Mouse (Mus musculus) neural tube, embryonic 10.5 days (tissue): ENCODE measurements around the gene Gm4450.
A peak's percentile ranks its signal among the peaks of the same experiment; 100 is the strongest.
"Not testable (repeated sequence)": the region's sequence is repeated elsewhere in the genome, so short reads cannot be mapped to it uniquely, and the experiment has no call there.

ENCODE experiments used
- DNase-seq: peaks from one replicate; pipeline ENCODE4 v3.0.0-alpha.2; 2017; ENCODE audit warnings: low spot score; ENCODE audit errors: extremely low spot score

Gm4450 gene

GRCm38 (mm10) chr3:98457026-98457425 is at the start of gene Gm4450:
Gene Gm4450, minus strand, starts transcription at chr3:98457126.
- DNase-seq = not testable (repeated sequence)

DNA sequence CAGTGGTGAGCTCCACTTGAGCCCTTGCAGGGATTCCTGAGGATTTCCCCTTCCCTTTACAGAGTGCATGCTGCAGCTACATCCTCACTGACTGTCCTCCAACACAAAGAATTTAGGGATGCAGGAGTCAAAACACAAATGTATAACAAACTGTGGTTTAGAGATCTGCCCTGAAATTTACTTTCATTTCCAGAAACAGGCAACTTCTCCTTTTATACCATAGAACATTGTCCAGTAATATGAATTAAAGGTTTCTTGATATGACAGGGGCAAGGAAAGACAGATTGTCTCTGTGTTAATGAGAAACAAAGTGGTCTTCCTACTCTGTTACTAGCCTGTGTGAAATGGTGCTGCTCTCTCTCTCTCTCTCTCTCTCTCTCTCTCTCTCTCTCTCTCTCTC is 40.5 kb upstream of the Gm4450 start:
- not testable (repeated sequence) for DNase-seq

DNA sequence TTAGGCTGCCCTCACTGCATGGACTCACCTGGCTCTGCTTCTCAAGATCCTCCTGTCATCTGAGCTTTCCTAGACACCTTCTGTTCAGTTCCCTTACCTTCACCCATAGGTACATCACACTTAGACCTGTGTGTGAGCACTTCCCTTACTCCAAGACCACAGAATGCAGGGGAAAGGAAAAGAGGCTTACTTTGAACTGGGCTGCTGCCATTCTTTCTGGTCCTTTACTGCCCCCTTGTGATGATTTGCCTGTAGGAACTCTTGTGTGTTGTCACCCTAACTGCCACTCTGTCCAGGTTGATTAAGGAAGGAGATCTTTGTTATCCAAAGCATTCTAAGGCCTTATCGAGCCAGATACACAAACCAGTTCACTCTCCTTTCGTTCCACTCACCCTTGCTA is 39.8 kb upstream of the Gm4450 start:
- not testable (repeated sequence) for DNase-seq

DNA sequence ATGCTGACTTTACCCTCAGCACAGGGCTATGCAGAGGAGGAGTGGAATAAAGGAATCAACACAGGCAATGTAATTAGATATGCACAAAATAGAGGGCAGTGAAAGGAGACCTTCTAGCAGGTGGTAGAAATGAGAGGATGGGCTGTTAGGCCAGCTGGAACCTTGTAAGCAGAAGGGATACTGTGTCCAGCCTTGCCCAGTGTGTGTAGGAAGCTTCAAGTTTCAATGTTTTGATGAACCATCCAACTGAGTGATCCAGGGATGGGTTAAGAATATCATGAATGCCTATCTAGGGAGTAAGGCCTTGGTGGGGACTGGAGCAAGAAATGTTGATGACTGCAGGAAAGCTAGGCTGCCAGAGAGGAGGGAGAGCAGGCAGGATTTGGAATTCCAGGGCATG is 38.1 kb upstream of the Gm4450 start:
- DNase-seq = not testable (repeated sequence)

GRCm38 (mm10) chr3:98494184-98494583 is 37.3 kb upstream of the Gm4450 start:
- DNase-seq = not testable (repeated sequence)

GRCm38 (mm10) chr3:98471499-98471898 is 14.6 kb upstream of the Gm4450 start:
- not testable (repeated sequence) for DNase-seq

DNA sequence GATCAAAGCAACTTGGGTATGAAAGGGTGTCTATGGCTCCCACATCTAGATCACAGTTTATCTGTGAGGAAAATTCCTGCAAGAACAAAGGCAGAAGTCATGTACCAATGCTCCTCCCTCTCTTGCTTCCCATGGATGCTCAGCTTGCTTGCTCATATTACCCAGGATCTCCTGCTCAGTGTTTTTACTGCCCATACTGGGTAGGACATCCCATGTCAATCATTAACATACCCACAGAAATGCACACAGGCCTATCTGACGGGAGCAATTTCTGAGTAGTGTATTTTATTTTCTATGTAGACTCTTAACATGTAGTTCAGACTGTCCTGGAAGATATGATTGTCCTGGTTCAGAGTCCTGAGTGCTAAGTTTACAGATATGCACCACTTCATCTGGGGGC is 14.1 kb upstream of the Gm4450 start:
- DNase-seq = not testable (repeated sequence)

DNA sequence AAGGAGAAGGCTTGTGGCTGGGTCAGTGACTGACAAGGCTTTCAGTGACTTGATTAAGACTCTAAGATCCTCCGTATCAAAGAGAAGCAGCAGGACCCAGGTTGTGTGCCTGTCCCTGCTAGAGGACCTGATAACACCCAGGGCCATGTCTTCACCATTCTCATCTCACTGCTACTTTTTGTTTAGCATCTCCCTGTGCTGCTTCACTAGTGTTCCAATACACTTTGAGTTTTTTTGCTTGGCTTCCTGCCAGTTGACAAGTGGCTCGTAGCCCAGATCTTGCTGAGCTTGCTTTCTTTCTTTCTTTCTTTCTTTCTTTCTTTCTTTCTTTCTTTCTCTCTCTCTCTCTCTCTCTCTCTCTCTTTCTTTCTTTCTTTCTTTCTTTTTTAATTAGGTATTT is 12.4 kb upstream of the Gm4450 start:
- not testable (repeated sequence) for DNase-seq

DNA sequence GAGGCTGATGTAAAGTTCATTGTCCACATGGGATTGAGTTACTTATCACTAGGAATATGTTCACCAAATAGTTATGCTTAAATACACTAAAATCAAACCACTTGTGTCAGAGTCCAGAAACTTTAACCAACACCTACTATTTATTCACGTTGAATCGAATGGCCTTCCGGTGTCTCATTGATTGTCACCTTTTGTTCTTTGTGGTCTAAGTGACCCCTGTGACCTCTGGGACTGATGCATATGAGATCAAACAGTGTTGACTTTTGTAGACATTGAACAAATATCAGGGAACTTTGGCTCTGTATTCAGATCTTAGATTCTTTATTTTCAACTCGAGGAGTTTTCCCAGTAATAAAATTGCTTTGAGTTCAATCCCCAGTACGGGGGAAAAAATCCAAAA is 3.1 kb downstream of the Gm4450 start:
- not testable (repeated sequence) for DNase-seq

DNA sequence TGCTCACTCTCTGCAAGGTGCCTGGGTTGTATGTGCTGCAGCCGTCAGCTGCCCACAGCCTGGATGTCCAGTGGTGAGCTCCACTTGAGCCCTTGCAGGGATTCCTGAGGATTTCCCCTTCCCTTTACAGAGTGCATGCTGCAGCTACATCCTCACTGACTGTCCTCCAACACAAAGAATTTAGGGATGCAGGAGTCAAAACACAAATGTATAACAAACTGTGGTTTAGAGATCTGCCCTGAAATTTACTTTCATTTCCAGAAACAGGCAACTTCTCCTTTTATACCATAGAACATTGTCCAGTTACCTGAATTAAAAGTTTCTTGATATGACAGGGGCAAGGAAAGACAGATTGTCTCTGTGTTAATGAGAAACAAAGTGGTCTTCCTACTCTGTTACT is 13.0 kb downstream of the Gm4450 start:
- not testable (repeated sequence) for DNase-seq

DNA sequence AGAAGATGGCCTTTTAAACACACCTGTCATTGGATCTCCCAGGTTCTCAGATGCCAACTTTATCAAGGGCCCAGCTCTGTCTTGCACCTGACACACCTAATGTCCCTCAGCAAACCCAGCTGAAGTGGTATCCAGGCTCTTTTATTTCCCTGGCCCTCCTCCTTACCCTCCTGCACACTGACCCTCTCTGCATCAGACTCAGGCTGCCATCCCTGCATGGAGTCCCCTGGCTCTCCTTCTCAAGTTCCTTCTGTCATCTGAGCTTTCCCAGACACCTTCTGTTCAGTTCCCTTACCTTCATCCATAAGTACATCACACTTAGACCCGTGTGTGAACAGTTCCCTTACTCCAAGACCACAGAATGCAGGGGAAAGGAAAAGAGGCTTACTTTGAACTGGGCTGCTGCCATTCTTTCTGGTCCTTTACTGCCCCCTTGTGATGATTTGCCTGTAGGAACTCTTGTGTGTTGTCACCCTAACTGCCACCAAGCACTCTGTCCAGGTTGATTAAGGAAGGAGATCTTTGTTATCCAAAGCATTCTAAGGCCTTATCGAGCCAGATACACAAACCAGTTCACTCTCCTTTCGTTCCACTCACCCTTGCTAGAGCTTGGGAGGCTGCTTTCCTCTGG is 13.7 kb downstream of the Gm4450 start:
- DNase-seq = not testable (repeated sequence)

- not testable (repeated sequence) for DNase-seq
Measured at GRCm38 (mm10) chr3:98442245-98442644, 14.7 kb downstream of the Gm4450 start.

- DNase-seq = no peak
Measured at GRCm38 (mm10) chr3:98435030-98435429, 21.9 kb downstream of the Gm4450 start.

DNA sequence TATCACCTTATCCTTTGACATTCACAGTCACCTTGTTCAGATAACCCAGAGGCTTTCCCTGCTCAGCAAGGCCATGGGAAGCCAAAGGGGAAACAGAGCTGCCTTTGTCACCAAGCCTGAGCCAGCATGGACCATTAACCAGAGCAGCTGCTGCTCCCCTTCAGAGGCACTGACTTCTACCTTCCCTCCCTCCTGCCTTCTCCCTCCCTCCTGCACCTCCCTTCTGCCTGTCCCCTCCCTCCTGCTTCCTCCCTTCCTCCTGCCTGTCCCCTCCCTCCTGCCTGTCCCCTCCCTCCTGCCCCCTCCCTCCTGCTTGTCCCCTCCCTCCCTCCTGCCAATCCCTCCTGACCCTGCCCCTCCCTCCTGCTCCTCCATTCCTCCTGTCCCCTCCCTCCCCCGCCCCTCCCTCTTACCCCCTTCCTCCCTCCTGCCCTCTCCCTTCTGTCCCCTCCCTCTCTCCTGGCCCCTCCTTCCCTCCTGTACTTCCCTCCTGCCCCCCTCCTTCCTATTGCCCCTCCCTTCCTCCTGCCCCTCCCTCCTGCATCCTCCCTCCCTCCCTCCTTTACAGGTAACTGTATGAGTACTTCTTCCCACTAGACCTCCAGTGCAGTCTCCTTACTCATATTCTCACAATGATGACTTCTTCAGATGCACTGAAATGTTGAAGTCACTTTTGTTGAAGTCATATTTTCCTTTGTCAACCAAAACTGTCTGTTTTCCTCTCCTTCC is 22.7 kb downstream of the Gm4450 start:
- no peak for DNase-seq

- peak; percentile 15 for DNase-seq
Measured at GRCm38 (mm10) chr3:98428928-98429525, 27.9 kb downstream of the Gm4450 start.

DNA sequence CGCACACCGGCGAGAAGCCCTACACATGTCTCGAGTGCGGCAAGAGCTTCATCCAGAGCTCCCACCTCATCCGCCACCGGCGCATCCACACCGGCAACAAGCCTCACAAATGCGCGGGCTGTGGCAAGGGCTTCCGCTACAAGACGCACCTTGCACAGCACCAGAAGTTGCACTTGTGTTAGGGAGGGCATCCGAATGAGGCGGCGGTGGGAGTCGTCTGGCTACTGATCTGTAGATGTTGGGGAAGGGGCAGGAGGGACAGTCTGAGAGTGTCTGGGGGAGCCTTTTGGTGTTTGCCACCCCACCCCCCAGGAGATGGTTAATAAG is 28.5 kb downstream of the Gm4450 start:
- DNase-seq = no peak

DNA sequence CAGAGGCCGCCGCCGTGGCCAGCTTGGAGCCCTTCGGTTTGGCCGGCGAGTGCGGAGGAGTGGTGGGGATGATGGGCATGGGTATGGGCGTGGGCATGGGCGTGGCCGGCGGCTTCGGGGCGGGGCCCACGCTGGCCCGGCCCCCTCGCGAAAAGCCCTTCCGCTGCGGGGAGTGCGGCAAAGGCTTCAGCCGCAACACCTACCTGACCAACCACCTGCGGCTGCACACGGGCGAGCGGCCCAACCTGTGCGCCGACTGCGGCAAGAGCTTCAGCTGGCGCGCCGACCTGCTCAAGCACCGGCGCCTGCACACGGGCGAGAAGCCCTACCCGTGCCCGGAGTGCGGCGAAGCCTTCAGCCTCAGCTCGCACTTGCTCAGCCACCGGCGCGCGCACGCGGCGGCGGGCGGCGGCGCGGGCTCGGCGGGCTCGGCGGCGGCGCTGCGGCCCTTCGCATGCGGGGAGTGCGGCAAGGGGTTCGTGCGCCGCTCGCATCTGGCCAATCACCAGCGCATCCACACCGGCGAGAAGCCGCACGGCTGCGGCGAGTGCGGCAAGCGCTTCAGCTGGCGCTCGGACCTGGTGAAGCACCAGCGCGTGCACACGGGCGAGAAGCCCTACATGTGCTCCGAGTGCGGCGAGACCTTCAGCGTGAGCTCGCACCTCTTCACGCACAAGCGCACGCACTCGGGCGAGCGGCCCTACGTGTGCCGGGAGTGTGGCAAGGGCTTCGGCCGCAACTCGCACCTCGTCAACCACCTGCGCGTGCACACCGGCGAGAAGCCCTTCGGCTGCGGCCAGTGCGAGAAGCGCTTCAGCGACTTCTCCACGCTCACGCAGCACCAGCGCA is 29.1 kb downstream of the Gm4450 start:
- DNase-seq = peak; percentile 87

GRCm38 (mm10) chr3:98427260-98427599 is 29.7 kb downstream of the Gm4450 start:
- DNase-seq = no peak

DNA sequence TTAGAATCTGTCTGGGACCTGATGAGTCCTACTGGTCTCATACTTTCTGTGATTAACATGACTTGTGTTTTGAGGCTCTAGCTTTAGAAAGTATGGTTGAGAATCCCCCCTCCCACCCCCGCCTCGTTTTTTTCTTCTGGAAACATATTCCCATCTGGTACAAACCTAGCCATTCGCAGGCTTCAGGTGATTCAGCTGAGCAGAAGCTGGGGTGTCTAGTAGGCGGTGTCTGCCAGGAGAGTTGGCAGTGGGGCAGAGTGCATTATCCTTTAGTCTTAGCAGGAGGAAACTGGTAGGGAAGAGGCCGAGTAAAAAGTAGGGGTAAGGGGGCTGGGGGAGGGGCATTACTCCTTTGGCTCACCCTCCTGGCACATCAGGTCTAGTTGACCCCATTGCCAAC is 30.2 kb downstream of the Gm4450 start:
- DNase-seq = no peak

DNA sequence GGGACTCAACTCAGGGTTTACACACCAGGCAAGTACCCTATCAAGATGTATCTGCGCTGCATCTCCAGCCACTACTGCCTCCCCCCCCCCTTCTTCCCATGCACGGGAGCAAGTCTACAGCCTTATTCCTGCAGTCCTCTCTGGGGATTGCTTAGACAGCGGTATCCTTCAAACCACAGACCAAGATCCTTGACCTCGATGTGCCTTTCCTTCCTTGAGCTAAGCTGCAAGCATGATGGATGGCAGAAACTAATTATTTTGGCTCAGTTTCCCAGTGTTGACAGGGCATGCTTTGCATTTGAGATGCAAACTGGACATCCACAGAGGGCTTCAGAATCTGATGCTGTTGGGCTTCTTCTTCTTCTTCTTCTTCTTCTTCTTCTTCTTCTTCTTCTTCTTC is 34.0 kb downstream of the Gm4450 start:
- no peak for DNase-seq

GRCm38 (mm10) chr3:98419786-98420070 is 37.2 kb downstream of the Gm4450 start:
- DNase-seq = no peak
